Mouse (Mus musculus) heart, postnatal 10 days (tissue): ENCODE data around the gene Nfxl1. TPM values are rescaled to one million over a fixed set of nuclear protein-coding genes. Genes with fewer than 3 reads are reported as not detected.
A peak's percentile ranks its signal among the peaks of the same experiment; 100 is the strongest.
"Not testable (repeated sequence)": the region's sequence is repeated elsewhere in the genome, so short reads cannot be mapped to it uniquely, and the experiment has no call there.

Source experiments
- DNase-seq, 2 experiments: peaks; one replicate each; pipeline ENCODE4 v3.0.0; 2021
- intact Hi-C: fragments of 180-260 bp; cut with DNase I; formaldehyde crosslinking; loops from one replicate; pipeline ENCODE4 v1.15.1; 2025
- total RNA-seq, 2 experiments: library from RNA; stranded (reverse); gene quantifications; 2 replicates each; pipeline ENCODE4 v1.2.3; 2021

The Nfxl1 gene
- total RNA-seq: 1 to 10 TPM; 9.4 to 9.7 TPM

DNA sequence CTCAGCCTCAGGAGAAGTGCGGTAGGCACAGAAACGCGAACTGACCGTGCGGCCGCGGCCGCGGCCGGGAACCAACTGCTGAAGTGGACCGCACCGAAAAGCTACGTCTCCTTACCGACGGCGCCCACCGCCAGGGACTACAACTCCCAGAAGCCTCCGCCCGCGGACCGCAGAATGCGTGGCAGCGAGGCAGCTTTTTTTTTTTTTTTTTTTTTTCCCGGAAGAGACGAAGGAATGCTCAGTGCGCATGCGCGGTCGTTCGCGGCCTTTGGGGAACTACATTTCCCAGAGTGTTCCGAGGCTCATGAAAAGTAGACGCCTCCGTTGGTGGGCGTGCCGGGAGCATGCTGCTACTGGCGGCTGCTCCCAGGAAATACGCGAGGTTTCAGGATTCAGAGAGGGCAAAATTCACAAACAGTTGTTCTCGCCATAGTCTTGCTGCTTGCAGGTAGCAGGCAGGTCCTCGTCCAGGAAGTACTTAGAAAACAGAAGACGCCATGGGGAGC, at the start of gene Nfxl1:
Gene Nfxl1 (minus strand): TSS at position 141 of the 506 bp plus-strand sequence.
- intact Hi-C loops: no loop called here
- DNase-seq: peak; percentile 98

DNA sequence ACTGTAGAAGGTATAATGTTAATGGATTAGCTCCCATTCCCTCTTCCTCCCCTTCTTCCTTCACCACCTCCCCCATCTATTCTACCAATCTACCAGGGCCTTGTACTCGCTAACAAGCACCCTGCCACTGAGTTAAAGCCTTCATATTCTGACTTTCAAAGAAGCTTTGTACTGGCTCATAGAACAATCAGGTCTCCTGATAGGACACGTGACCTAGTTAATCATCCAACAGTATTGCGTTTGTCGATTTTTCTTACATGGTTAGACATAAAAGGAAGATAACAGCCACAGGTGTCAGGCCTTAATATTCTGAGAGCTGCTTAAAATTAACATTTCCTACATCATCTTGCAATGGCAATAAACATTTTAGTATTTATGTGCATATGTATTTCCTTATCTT, 43.7 kb upstream of the Nfxl1 start:
- intact Hi-C loops: no loop called here
- DNase-seq: no peak

DNA sequence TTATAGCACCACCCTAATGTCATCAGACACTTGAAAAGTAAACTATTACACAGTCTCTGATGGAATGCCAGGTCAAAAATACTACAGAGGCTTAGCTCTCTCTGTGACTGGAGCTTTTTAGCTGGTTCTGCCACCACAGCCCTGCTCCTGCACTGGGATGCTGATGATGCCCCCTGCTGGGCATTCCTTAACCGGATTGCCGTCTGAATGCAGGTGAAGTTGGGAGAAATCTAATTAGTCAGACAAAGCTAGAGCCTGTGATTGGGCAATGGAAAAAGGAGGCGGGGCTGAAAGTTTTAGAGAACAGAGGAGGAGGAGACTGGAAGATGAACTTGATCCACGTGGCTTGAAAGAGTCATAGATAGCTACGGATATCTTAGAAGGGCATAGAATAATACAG, 41.5 kb upstream of the Nfxl1 start:
- DNase-seq: peak; percentile 56 to 70
- intact Hi-C loops: loop anchor here (2.0 kb wide), 1 partner anchor 250 kb away; no protein-coding TSS in a partner anchor

DNA sequence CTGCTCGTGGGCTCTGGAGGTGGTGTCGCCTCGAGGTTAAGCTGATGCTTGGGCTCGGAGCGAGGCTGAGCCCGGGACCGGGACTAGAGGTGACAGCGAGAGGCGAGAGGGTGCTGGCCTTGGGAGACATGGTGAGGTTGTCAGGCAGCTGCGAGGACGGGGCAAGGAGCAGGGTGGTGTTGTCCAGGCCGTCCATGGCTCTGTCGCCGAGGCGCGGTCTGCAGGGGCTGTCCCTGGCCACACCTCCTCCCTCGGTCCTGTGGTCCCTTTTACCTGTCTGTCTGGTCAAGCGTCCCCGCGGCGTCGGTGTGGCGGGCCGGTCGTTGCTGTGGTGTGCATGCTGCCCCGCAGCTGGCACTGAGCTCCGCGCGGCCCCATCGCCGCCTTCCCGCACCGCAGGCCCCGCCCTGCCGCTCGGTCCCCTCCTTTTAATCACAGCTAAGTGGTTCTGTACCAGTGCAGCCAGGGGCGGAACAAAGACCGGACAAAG, 27.8 kb upstream of the Nfxl1 start, which contains the start of gene Gm5868:
Gene Gm5868 (minus strand): TSS at position 360 of the 490 bp plus-strand sequence.
- intact Hi-C loops: loop anchor here (5.0 kb wide), 1 partner anchor 420 kb away; the partner anchor contains the start of gene Slc10a4
- DNase-seq: no peak

DNA sequence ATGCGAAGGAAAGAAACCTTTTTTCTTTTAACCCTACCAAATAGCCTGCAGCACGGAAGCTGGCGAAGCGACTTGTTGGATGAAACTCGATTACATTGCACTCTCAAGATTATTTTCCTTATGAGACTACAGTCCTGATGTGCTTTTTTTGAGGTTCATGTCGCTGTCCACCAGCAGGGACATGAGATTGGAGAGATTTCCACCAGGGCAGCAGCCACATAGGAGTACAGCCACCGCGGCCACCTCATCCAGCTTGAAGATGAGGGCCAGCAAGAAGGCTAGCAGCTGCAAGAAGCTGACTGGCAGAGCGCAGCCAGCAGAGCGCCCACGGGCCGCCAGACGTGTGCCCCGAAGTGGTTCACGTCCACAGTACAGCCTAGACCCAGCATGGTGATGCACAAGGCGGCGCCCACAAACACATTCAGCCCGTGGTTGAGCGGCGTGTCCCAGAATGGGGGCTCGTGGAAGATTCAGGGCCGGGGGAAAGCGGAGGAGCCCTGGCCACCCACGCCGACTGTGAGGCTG, 27.2 kb upstream of the Nfxl1 start:
- DNase-seq: not testable (repeated sequence)
- intact Hi-C loops: loop anchor here (5.0 kb wide), 1 partner anchor 421 kb away; the partner anchor contains the start of gene Slc10a4

DNA sequence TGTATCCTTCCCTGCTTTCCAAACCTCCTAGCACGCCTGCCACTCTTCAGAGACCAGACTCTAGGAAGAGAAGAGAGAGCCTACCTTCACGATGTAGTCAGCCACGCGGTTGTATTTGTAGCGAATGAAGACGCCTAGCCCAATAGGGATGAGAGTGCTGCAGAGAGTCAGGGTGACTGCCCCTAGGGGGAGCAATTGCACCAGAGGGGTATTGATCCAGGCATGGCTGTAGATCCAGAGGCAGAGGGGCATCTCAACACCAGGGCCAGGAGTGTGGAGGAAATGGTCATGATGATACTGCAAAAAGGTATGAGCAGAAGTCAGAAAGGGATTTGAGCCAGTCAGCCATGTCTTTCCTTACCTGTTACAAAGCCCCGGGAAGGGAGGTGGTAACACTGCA, 26.6 kb upstream of the Nfxl1 start:
- intact Hi-C loops: loop anchor here (5.0 kb wide), 1 partner anchor 421 kb away; the partner anchor contains the start of gene Slc10a4

DNA sequence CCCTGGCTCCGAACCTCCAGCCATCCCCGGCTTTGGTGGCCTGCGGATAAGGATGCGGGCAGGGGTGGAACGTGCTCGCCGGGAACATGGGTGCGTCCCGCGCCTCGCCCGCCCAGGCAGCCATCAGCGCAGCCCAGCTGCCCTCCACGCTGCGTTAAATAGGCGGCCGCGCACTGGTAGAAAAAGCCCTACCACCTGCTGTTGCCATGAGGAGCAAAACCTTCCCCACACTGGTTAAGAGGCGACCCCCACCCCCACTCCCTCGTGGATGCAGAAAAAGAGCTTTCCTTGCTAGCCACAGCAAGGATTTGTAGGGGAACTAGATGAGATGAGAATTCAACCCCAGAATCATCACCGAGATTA, 21.5 kb upstream of the Nfxl1 start, which contains the start of gene Zar1:
Gene Zar1 (minus strand): TSS at position 285 of the 363 bp plus-strand sequence.
- not testable (repeated sequence) for DNase-seq
- intact Hi-C loops: loop anchor here (5.0 kb wide), 1 partner anchor 436 kb away; no protein-coding TSS in a partner anchor

More for the DNA sequence above, 26.6 kb upstream of the Nfxl1 start:
- not testable (repeated sequence) for DNase-seq

DNA sequence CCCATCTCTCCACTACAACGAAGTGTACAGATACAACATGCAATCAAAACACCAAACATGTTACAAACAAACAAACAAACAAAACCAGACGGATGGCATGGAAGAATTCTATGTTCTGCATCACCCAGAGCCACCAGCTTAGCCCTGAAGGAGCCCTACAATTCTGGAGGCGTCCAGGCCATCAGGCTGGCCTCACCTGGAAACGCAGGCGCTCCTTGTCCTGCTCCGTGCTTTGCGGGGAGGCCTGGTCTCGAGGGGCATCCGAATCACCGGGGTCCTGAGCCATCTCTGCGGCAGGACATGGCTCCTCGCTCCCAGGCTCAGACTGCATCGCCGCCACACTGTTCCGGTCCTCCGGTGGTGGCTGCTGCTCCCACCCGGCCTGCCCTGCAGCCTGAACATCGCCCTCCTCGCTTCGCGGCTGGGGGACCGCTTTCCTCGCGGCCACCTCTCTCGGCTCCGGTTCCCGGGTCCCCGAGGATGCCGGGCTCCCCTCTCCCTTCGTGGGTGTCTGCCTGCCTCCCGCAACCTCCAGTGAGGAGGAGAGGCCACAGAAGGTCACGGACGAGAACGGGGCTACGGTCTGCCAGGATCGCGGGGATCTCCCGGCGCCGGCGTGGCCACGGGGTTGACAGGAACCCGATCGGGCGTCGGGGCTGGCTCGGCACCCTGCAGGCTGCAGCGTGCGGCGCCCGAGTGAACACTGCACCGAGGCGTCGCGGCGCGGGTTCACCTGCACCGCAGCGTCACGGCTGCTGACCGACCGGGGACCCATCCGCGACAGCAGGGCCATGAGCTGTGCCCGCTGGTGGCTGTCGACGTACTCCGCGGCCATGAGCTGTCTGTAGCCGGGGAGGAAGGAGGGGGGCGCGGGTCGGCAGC, 20.8 kb upstream of the Nfxl1 start:
- intact Hi-C loops: loop anchor here (5.0 kb wide), 1 partner anchor 437 kb away; no protein-coding TSS in a partner anchor

DNA sequence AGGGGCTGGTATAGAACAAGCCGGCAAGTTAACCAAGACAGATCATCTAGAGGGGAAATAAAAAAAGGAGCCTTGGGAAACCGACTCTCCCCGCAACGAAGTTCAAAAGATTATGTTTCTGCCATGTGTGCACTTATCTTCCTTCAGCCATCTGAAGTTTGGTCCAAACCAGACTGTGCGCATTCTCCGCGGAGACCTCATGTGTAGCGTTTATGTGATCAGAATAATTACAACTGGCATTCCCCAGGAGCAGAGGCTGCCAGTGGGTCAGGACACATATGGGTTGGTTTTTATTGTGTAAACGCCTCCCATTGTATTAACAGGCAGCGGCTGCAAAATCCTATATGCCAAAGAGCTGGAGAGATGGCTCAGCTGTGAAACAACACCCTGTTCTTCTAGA, 20.1 kb upstream of the Nfxl1 start:
- DNase-seq, intact Hi-C loops: not testable (repeated sequence)

More for the DNA sequence above, 20.8 kb upstream of the Nfxl1 start:
- DNase-seq: peak in 1 of 2 experiments; percentile 17

DNA sequence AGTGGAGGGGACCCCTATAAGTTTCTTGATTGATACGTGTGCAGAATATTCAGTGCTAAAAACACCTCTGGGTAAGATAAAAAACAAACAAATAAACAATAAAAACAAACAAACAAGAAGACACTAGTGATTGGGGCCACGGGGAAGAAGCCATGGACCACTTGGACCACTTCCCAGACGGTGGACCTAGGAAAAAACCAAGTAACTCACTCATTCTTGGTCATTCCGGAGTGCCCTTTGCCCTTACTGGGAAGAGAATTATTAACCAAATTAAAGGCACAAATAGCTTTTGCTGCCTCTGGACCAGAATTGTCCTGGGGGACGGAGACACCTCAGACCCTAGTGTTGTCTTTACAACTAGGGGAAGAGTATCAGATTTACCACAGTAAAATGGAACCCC, 6.1 kb upstream of the Nfxl1 start:
- DNase-seq: no peak
- intact Hi-C loops: no loop called here

DNA sequence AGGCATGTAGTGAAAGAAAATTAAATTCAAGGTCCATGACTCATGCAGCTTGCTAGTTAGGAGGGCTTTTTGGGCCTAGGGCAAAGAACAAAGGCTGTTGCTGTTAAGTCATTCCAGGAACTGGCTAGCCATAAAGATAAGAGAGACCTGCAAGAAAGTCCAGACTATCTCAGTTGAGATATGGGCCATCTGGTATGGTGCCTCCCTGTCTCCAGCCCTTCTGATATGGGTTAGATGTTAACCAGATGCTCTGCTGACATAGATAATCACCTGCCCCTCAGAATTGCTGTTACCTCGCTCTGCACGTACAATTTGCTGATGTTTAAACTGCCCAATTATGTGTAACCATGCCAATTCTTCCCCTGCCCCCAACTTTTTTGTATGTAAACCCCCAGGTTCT, 3.7 kb upstream of the Nfxl1 start:
- DNase-seq, intact Hi-C loops: not testable (repeated sequence)

DNA sequence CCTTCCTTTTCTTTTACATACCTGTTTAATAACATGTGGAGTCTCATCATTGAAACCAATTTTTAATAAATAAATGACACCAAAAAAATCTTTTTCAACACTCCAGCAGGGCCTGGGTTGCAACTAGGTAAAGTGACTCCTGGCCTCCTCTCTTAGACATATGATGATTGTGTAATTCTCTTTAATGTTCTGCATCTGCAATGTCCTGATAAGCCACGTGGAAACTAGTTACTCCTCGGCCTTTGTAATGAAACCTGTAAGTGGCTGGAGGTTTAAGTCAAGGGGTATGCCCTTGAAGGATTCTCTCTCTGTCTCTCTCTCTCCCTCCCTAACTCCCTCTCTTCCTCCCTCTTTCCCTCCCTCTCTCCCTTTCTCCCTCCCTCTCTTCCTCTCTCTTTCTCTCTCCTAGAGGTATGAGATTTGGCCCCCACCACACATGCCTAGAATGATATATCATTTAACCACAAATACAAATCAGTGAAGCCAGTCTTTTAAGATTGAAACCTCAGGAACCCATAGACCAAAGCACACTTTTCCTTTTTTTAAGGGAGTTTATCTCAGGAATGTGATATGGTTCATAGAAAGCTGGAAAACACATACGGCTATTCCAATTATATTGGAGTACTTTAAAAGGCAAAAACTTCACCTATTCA, 1.6 kb upstream of the Nfxl1 start:
- DNase-seq: no peak
- intact Hi-C loops: no loop called here

DNA sequence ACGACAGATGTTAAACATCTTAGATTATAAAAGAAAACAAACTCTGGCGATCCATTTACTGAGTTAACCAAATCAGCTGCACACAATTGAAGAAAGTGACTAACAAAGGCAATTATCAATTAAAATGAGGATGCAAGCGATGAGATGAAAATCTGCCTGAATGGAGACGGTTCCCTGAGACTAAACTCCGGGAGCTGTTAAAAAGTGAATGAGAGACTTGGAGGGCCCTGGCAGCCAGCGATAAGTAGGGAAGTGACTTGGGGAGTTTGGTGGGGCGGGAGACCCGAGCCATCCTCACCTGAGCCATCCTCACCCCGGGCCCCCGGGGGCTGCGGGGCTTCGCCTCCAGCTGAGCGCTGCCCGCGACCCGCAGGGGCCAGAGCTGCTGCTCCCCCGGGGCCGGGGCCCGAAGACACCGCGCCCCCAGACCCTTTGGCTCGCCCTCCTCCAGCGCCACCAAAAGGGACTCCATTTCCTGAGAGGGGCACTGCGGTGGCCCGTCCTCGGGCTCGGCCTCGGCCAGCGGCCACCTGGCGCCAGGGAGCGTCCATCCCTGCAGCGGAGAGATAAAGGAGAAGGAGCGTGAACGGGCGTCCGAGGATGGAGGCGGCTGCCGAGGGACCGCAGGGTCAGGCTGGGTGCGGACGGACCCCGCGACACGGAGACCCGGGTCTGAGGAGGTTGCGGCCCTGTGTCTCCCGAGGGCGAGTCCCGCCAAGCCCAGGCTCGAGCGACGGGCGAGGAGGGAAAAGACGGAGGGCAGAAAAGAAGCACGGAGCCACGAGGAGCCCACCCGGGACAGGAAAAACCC, 563 bp downstream of the Nfxl1 start:
- intact Hi-C loops: no loop called here
- DNase-seq: no peak

DNA sequence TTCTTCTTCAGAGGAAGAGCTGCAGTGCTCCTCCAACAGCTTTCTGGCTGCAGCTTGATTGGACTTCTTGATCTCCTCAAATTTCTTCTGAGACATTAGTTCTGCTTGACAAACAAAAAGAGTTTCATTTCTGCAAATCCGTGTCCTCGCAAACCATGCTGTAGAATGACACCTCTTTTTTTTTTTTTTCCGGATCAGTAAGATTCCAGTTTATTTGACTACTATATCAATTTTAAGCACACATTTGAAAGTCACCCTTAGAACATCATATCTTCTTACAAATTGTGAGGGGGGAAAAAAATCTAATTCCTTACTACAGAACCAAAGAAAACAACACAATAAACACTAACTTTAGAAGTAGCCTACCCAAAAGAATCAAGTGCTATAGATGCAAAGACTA, 3.2 kb downstream of the Nfxl1 start:
- DNase-seq: no peak
- intact Hi-C loops: no loop called here

DNA sequence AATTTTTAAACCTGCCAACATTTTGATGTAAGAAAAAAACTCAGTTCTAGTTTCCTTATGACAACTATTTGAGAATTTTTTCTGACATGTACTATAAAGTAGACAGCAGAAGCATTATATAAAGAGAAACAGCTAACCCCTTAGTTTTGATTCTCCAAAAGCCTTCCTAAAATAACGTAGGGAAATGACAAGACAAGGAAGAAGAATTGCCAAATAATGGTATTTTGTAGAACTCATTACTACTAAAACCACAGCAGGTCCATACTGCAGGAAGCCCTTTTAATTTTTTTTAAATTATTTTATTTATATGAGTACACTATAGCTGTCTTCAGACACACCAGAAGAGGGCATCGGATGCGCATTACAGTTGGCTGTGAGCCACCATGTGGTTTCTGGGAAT, 8.3 kb downstream of the Nfxl1 start:
- intact Hi-C loops: no loop called here

DNA sequence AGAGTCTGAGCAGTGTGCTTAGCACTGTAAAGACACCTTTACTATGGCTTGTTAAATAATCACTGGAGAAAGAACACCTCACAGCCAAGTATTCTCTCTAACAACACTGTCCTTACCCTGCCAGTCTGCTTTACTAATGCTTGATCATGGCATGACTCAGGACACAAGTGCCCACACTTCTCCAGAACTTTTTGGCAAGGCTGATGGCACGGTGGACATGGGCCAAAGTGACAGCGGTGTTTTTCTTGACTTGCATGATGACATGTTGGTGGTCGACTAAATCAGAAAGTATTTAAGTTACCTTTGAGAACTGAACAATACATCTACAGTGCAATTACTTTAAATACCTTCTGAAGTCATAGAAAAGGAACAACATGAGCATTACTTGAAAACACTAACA, 30.6 kb downstream of the Nfxl1 start:
- intact Hi-C loops: no loop called here
- DNase-seq: peak; percentile 29 to 32

More for the DNA sequence above, 8.3 kb downstream of the Nfxl1 start:
- DNase-seq: no peak

DNA sequence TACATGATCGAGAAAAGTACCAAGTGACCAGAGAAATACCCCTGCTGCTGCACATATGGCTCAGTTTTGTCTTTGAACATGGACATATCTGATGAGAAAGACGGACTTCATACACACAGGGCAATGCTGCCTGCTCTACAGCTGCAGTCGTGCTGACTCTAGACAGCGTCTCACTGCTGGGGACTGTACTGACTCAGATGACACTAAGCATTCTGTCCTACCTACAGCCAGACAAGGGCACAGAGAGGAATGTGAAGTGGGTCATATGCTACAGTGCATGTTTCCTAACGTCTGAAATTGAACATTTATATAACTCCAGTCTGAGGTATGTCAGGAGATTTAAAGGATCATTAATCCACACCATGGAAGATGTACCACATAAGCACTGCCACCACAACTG, 45.7 kb downstream of the Nfxl1 start:
- DNase-seq: no peak

DNA sequence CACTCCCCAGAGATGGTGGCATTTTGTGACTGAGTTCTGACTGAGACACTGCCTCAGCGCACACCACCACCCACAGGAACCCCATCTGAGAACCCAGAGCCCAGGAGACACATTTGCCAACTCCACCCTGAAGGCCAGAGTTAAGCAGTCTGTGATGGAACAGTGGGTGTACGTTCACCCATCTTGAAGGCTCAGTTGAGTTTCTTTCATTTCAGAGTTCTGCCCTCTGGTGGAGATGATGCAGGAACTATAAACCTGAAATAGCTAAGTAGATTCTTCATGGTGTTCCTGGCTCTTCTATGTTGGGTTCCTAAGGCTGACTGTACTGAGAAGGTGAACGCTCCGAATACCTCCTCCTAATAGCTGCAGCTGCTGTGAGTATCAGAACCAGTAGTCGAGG, 53.7 kb downstream of the Nfxl1 start:
- intact Hi-C loops: loop anchor here (2.0 to 10.0 kb wide), 2 partner anchors 155 to 199 kb away; no protein-coding TSS in a partner anchor
- peak; percentile 47 to 53 for DNase-seq

More for the DNA sequence above, 45.7 kb downstream of the Nfxl1 start:
- intact Hi-C loops: no loop called here
